Mouse (Mus musculus) ES-E14 (cell line): ENCODE results near the gene Clip2. TPM values are rescaled to one million over a fixed set of nuclear protein-coding genes. Genes with fewer than 3 reads are reported as not detected.

Experiments used
- DNase-seq: peaks from one replicate; pipeline ENCODE4 v3.0.0-alpha.2; 2013; ENCODE audit warnings: low read depth, low spot score
- H3K27ac ChIP-seq: 2 replicates; pipeline ENCODE4 v1.5.1; 2012; ENCODE audit warnings: low read depth, mild to moderate bottlenecking, low read length, moderate library complexity, mixed read lengths; ENCODE audit not compliant: poor library complexity, insufficient read depth, severe bottlenecking
- H3K36me3 ChIP-seq: 2 replicates; pipeline ENCODE4 v1.6.1; 2012; ENCODE audit warnings: mild to moderate bottlenecking, low read length, moderate library complexity, mixed read lengths; ENCODE audit not compliant: control insufficient read depth, poor library complexity, insufficient read depth, severe bottlenecking
- H3K4me1 ChIP-seq, 2 experiments: fragments of 150-350 bp in 1 of 2; sonication (generic) in 1 of 2; 2 replicates each; pipeline ENCODE4 v1.6.1; 2012; ENCODE audit warnings: low read length in 2 of 2, mild to moderate bottlenecking in 1 of 2, mixed read lengths in 1 of 2; ENCODE audit not compliant: control insufficient read depth in 2 of 2, insufficient read depth in 2 of 2, poor library complexity in 1 of 2
- H3K4me3 ChIP-seq, 2 experiments: fragments of 150-350 bp in 1 of 2; sonication (generic) in 1 of 2; 2 replicates each; pipeline ENCODE4 v1.5.1; 2012; ENCODE audit warnings: low read length in 2 of 2, low read depth in 1 of 2, mild to moderate bottlenecking in 1 of 2, mixed read lengths in 1 of 2; ENCODE audit not compliant: insufficient read depth in 1 of 2, poor library complexity in 1 of 2, severe bottlenecking in 1 of 2
- H3K9ac ChIP-seq: 2 replicates; pipeline ENCODE4 v1.6.1; 2012; ENCODE audit warnings: low read depth, mild to moderate bottlenecking, low read length, mixed read lengths; ENCODE audit not compliant: poor library complexity, insufficient read depth, severe bottlenecking
- H3K9me3 ChIP-seq: fragments of 150-350 bp; sonication (generic); 2 replicates; pipeline ENCODE4 v1.6.1; 2012; ENCODE audit warnings: low read depth, mild to moderate bottlenecking, low read length; ENCODE audit not compliant: control insufficient read depth, insufficient read depth
- CHD2 ChIP-seq: IDR thresholded peaks from 2 replicates; pipeline ENCODE4 v1.6.1; 2014; ENCODE audit warnings: mild to moderate bottlenecking, low read depth, low read length, inconsistent platforms
- HCFC1 ChIP-seq: IDR thresholded peaks from 2 replicates; pipeline ENCODE4 v1.6.1; 2012; ENCODE audit warnings: low read length, inconsistent platforms, borderline replicate concordance; ENCODE audit not compliant: insufficient read depth
- MAFK ChIP-seq: IDR thresholded peaks from 2 replicates; pipeline ENCODE4 v1.6.1; 2014; ENCODE audit warnings: mild to moderate bottlenecking, low read depth, low read length, inconsistent platforms; ENCODE audit not compliant: insufficient read depth
- ZC3H11A ChIP-seq: IDR thresholded peaks from 2 replicates; pipeline ENCODE4 v1.6.1; 2012; ENCODE audit warnings: low read depth, mild to moderate bottlenecking, inconsistent platforms, low read length, borderline replicate concordance
- ZNF384 ChIP-seq: IDR thresholded peaks from 2 replicates; pipeline ENCODE4 v1.6.1; 2012; ENCODE audit warnings: low read depth, low read length, inconsistent platforms
- in situ Hi-C, 2 experiments: fragments of 600-800 bp; cut with MboI; formaldehyde crosslinking; loops; one replicate each; pipeline ENCODE4 v1.15.1; 2025; ENCODE audit warnings: low sequenced_read_pairs in 2 of 2, inconsistent platforms in 1 of 2; ENCODE audit not compliant: unreplicated experiment in 2 of 2
- total RNA-seq: library from RNA; depleted of rRNA; stranded (reverse); fragments of 300-350 nt; gene quantifications from 2 replicates; pipeline ENCODE4 v1.2.3, GENCODE M21; 2012

Gene Clip2
- total RNA-seq, 1 experiment, result 10.5 TPM

DNA sequence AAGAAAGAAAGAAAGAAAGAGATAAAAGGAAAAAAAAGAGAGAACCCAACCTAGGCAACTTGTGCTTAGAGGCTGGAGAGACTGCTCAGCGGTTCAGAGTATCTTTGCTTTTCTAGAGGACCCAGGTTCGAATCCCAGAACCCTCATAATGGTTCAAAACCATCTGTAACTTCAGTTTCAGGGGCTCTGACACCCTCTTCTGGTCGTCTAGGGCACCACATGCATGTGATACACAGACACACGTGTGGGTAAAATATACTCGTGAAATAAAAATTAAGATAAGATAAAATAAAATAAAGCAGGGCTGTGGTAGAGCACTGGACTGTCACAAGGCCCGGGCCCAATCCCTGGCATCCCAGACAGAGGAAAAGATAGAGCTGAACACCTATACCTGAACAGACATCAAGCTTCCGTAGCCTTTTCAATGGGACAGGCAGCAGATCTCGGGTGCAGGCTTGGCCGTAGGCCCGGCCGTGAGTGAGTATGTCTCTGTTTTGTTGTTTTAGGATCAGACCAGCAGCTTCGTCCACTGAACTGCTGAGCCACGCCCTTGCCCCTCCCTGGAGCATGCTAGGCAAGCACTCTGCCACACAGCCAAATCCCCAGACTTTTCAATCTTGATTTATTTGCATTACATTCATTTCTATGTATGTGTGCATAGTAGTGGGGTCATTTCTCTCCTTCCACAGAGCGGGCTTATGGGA, 24.4 kb upstream of the Clip2 start:
- no peak for DNase-seq
- H3K4me3 ChIP-seq, result no peak overlapping the region
- TF ChIP-seq MAFK (no peak), ZC3H11A (0 out of 2 replicates have a peak, but pooled peaks have one; percentile 22), ZNF384 (no peak)
- no peak overlapping the region for H3K27ac ChIP-seq
- no peaks in the 10 kb centered on the region for H3K36me3 ChIP-seq
- H3K9me3 ChIP-seq, result no peaks in the 10 kb centered on the region
- H3K9ac ChIP-seq, result no peak overlapping the region
- peaks cover 0 to 7% of the 10 kb centered on the region in 2 experiments; a peak in 2 of 4 replicates for H3K4me1 ChIP-seq
- in situ Hi-C loops, result no loop called here

DNA sequence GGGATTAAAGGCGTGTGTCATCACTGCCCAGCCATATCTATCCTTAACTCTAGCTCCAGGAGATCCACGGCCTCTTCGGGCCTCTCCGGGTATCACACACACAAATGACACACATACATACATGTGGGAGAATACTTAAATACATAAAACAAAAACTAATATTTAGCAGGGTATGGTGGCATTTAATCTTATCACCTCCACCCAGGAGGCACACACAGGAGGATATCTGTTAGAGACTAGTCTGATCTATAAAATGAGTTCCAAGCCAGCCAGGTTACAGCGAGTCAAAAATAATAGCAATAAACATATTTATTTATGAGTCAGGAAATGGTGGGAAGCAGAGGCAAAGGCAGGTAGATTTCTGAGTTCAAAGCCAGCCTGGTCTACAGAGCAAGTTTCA, 23.6 kb upstream of the Clip2 start:
- no peak for DNase-seq
- Histone ChIP-seq H3K4me1 (peaks cover 0 to 7% of the 10 kb centered on the region in 2 experiments; a peak in 2 of 4 replicates), H3K27ac (no peak overlapping the region), H3K9ac (no peak overlapping the region), H3K4me3 (no peak overlapping the region), H3K9me3 (no peaks in the 10 kb centered on the region), H3K36me3 (no peaks in the 10 kb centered on the region)
- TF ChIP-seq HCFC1 (no peak), CHD2 (no peak), ZC3H11A (no peak), ZNF384 (no peak), MAFK (no peak)
- in situ Hi-C loops, result no loop called here

DNA sequence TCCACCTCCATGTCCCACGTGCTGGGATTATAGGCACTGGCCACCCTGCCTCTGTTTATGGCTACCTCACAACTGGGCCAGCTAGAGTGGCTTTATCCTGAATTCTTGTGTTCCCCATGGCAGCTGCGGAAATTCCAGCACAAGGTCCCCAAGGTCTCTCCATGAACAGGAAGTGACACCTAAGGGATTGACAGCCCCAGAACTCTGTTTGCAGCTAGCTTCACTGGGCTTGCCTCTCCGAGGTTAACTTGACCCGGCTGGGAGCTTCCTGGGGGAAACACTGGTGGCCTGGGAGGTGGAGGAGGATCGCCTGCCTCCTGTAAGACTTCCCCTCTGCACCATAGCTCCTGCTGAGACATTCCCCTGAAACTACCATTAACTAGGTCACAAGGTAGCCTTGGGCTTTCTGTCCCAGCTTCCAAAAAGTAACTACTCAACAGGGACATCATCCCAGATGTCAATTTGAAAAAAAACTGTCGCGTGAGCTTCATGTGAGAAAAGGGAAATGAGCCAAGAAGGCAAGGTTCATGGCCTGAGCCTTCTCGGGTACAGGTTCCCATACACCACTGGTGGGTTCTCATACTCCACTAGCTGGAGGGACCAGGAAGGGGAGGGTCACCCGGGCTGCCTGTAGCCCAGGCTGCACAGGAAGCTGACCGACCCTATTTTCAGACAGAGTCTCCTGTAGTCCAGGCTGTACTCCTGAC, 20.4 kb upstream of the Clip2 start:
- Histone ChIP-seq H3K9ac (no peak overlapping the region), H3K4me1 (peaks cover 3 to 21% of the 10 kb centered on the region in 2 experiments; a peak in 3 of 4 replicates), H3K4me3 (no peak overlapping the region), H3K27ac (no peak overlapping the region), H3K36me3 (no peaks in the 10 kb centered on the region), H3K9me3 (no peaks in the 10 kb centered on the region)
- DNase-seq, result no peak
- in situ Hi-C loops, result no loop called here
- no peak for TF ChIP-seq HCFC1
- TF ChIP-seq ZNF384, result no peak
- no peak for TF ChIP-seq CHD2
- TF ChIP-seq ZC3H11A, result no peak

DNA sequence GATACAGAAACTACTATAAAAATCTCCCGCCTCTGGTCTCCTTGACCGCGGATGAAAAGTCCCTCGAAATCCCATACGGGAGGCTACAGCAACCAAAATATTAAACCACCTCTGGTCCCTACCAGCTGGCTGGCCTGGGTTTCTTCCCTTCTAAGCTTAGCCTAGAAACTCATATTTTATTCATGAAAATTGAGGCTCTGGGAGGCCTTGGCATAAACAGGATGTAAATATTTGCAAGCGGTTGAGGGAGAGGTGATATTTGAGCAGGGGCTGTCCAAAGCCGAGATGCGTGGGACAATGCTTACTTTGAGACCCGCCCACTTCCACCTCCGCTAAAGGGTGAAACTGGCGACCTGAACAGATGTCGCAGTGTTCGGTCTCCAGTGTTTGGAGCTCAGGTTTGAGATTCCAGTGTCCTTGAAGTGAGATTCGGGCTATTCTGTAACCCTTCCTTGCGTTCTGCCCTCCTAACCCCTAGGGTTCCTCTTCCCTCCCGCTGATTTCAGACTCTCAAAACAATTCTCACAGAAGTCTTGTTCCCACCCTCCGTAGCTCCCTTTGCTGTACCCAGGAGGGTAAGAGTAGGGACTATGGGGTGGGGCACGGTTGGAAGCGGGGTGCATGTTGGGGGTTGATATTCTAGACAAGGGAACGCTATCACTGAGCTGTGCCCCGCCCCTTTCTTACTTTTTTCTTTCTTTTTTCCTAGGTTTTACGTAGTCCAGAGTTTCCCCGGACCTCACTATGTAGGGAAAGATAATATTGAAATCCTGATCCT, 19.7 kb upstream of the Clip2 start:
- TF ChIP-seq ZC3H11A (no peak), HCFC1 (no peak), CHD2 (no peak), MAFK (no peak), ZNF384 (no peak)
- Histone ChIP-seq H3K9me3 (no peaks in the 10 kb centered on the region), H3K4me1 (peaks cover 3 to 25% of the 10 kb centered on the region in 2 experiments; a peak in 3 of 4 replicates), H3K4me3 (peak overlapping the region; percentile 26 to 56; a peak in 3 of 4 replicates), H3K27ac (no peak overlapping the region), H3K9ac (no peak overlapping the region), H3K36me3 (no peaks in the 10 kb centered on the region)
- no peak for DNase-seq
- in situ Hi-C loops, result no loop called here
